Mouse (Mus musculus): Measurements from ENCODE around the gene Cpa2. TPM values are rescaled to one million over a fixed set of nuclear protein-coding genes. Genes with fewer than 3 reads are reported as not detected.

Gene Cpa2
- polyA plus RNA-seq, 1 experiment from 2014 or later = 765 TPM

GRCm38 (mm10) chr6:30591851-30592404 is 50.5 kb downstream of the Cpa2 start:
- no peak overlapping the region for H3K27ac ChIP-seq
- 43% methylated on average over 5 of the region's 5 CpGs for WGBS

GRCm38 (mm10) chr6:30592417-30592974 is 51.1 kb downstream of the Cpa2 start:
- no peak overlapping the region for H3K9ac ChIP-seq

More at GRCm38 (mm10) chr6:30591851-30592404, 50.5 kb downstream of the Cpa2 start:
- no peak overlapping the region for H3K4me2 ChIP-seq
- H3K4me3 ChIP-seq (replicated peaks) = no peak overlapping the region
- H3K4me1 ChIP-seq = 0 out of 2 replicates have a peak, but pooled peaks cover 6% of the 10 kb centered on the region
- H3K36me3 ChIP-seq = no peaks in the 10 kb centered on the region
- H3K27me3 ChIP-seq (replicated peaks) = no peaks in the 10 kb centered on the region
- ATAC-seq (ENCODE audit: insufficient read depth, low FRiP score, low read depth) = no peak
- no peak overlapping the region for H3K9ac ChIP-seq
- H3K9me3 ChIP-seq = no peaks in the 10 kb centered on the region

GRCm38 (mm10) chr6:30594364-30594763 is 53.0 kb downstream of the Cpa2 start:
- Histone ChIP-seq H3K4me2 (no peak overlapping the region), H3K9me3 (no peaks in the 10 kb centered on the region), H3K4me1 (0 out of 2 replicates have a peak, but pooled peaks cover 6% of the 10 kb centered on the region), H3K9ac (no peak overlapping the region), H3K27ac (no peak overlapping the region), H3K36me3 (no peaks in the 10 kb centered on the region), H3K27me3 (replicated peaks) (no peaks in the 10 kb centered on the region), H3K4me3 (replicated peaks) (no peak overlapping the region)
- ATAC-seq (ENCODE audit: insufficient read depth, low FRiP score, low read depth) = no peak
- WGBS = 56% methylated on average over 7 of the region's 7 CpGs

More at GRCm38 (mm10) chr6:30592417-30592974, 51.1 kb downstream of the Cpa2 start:
- Histone ChIP-seq H3K4me2 (no peak overlapping the region), H3K4me3 (replicated peaks) (no peak overlapping the region), H3K4me1 (0 out of 2 replicates have a peak, but pooled peaks cover 6% of the 10 kb centered on the region), H3K36me3 (no peaks in the 10 kb centered on the region), H3K27me3 (replicated peaks) (no peaks in the 10 kb centered on the region), H3K9me3 (no peaks in the 10 kb centered on the region), H3K27ac (no peak overlapping the region)
- no peak for ATAC-seq (ENCODE audit: insufficient read depth, low FRiP score, low read depth)
- 71% methylated on average over 10 of the region's 10 CpGs for WGBS

GRCm38 (mm10) chr6:30596230-30596898 is 55.0 kb downstream of the Cpa2 start:
- H3K4me1 ChIP-seq = 0 out of 2 replicates have a peak, but pooled peaks cover 6% of the 10 kb centered on the region
- no peak overlapping the region for H3K4me3 ChIP-seq (replicated peaks)
- H3K36me3 ChIP-seq = no peaks in the 10 kb centered on the region
- 67% methylated on average over 8 of the region's 8 CpGs for WGBS
- no peak overlapping the region for H3K27ac ChIP-seq
- no peaks in the 10 kb centered on the region for H3K27me3 ChIP-seq (replicated peaks)
- no peak overlapping the region for H3K4me2 ChIP-seq
- no peaks in the 10 kb centered on the region for H3K9me3 ChIP-seq
- no peak overlapping the region for H3K9ac ChIP-seq
- no peak for ATAC-seq (ENCODE audit: insufficient read depth, low FRiP score, low read depth)

GRCm38 (mm10) chr6:30600033-30600432 is 58.7 kb downstream of the Cpa2 start:
- WGBS = 63% methylated on average over 3 of the region's 3 CpGs
- no peak overlapping the region for H3K27ac ChIP-seq

GRCm38 (mm10) chr6:30600995-30601394 is 59.6 kb downstream of the Cpa2 start:
- no peak overlapping the region for H3K9ac ChIP-seq
- H3K9me3 ChIP-seq = no peaks in the 10 kb centered on the region
- H3K4me2 ChIP-seq = no peak overlapping the region
- H3K36me3 ChIP-seq = no peaks in the 10 kb centered on the region
- no peak overlapping the region for H3K27ac ChIP-seq
- H3K4me1 ChIP-seq = 0 out of 2 replicates have a peak, but pooled peaks cover 6% of the 10 kb centered on the region
- WGBS = 88% methylated on average over 1 of the region's 1 CpGs
- no peaks in the 10 kb centered on the region for H3K27me3 ChIP-seq (replicated peaks)
- no peak overlapping the region for H3K4me3 ChIP-seq (replicated peaks)
- no peak for ATAC-seq (ENCODE audit: insufficient read depth, low FRiP score, low read depth)

More at GRCm38 (mm10) chr6:30600033-30600432, 58.7 kb downstream of the Cpa2 start:
- no peaks in the 10 kb centered on the region for H3K27me3 ChIP-seq (replicated peaks)
- no peaks in the 10 kb centered on the region for H3K9me3 ChIP-seq
- no peak overlapping the region for H3K4me2 ChIP-seq
- ATAC-seq (ENCODE audit: insufficient read depth, low FRiP score, low read depth) = no peak
- H3K36me3 ChIP-seq = no peaks in the 10 kb centered on the region
- no peak overlapping the region for H3K4me3 ChIP-seq (replicated peaks)
- 0 out of 2 replicates have a peak, but pooled peaks cover 6% of the 10 kb centered on the region for H3K4me1 ChIP-seq
- no peak overlapping the region for H3K9ac ChIP-seq

GRCm38 (mm10) chr6:30604342-30604867 is 63.0 kb downstream of the Cpa2 start:
- Histone ChIP-seq H3K4me1 (no peaks in the 10 kb centered on the region), H3K36me3 (no peaks in the 10 kb centered on the region), H3K27ac (no peak overlapping the region), H3K9me3 (no peaks in the 10 kb centered on the region), H3K9ac (no peak overlapping the region), H3K4me2 (no peak overlapping the region), H3K4me3 (replicated peaks) (no peak overlapping the region), H3K27me3 (replicated peaks) (no peaks in the 10 kb centered on the region)
- 59% methylated on average over 7 of the region's 7 CpGs for WGBS
- no peak for ATAC-seq (ENCODE audit: insufficient read depth, low FRiP score, low read depth)

GRCm38 (mm10) chr6:30605111-30605510 is 63.7 kb downstream of the Cpa2 start:
- no peak overlapping the region for H3K9ac ChIP-seq
- H3K27ac ChIP-seq = no peak overlapping the region
- no peak overlapping the region for H3K4me3 ChIP-seq (replicated peaks)
- H3K4me1 ChIP-seq = no peaks in the 10 kb centered on the region
- no peak for ATAC-seq (ENCODE audit: insufficient read depth, low FRiP score, low read depth)
- no peaks in the 10 kb centered on the region for H3K27me3 ChIP-seq (replicated peaks)
- no peaks in the 10 kb centered on the region for H3K36me3 ChIP-seq
- H3K4me2 ChIP-seq = no peak overlapping the region
- 82% methylated on average over 4 of the region's 4 CpGs for WGBS
- no peaks in the 10 kb centered on the region for H3K9me3 ChIP-seq

- no peak overlapping the region for H3K27ac ChIP-seq
- no peak overlapping the region for H3K4me3 ChIP-seq (replicated peaks)
- H3K9ac ChIP-seq = no peak overlapping the region
- WGBS = 61% methylated on average over 5 of the region's 5 CpGs
- H3K36me3 ChIP-seq = no peaks in the 10 kb centered on the region
- no peak overlapping the region for H3K4me2 ChIP-seq
- H3K9me3 ChIP-seq = no peaks in the 10 kb centered on the region
- no peak for ATAC-seq (ENCODE audit: insufficient read depth, low FRiP score, low read depth)
- no peaks in the 10 kb centered on the region for H3K4me1 ChIP-seq
- H3K27me3 ChIP-seq (replicated peaks) = no peaks in the 10 kb centered on the region
Measured at GRCm38 (mm10) chr6:30605672-30606071, 64.3 kb downstream of the Cpa2 start.

- H3K4me3 ChIP-seq (replicated peaks) = no peak within 1 kb of the TSS
- H3K27me3 ChIP-seq (replicated peaks) = no peaks in the 10 kb centered on the region
- 93% methylated on average over 7 of the region's 7 CpGs for WGBS
- no peaks in the 10 kb centered on the region for H3K36me3 ChIP-seq
- no peaks in the 10 kb centered on the region for H3K4me1 ChIP-seq
- no peak within 1 kb of the TSS for H3K27ac ChIP-seq
- ATAC-seq (ENCODE audit: insufficient read depth, low FRiP score, low read depth) = no peak
- no peak within 1 kb of the TSS for H3K4me2 ChIP-seq
- no peaks in the 10 kb centered on the region for H3K9me3 ChIP-seq
- H3K9ac ChIP-seq = no peak within 1 kb of the TSS
Measured at GRCm38 (mm10) chr6:30610710-30611109, 69.3 kb downstream of the Cpa2 start, which contains the start of gene Cpa5. Cpa5 (plus strand) TSS chr6:30611010.

GRCm38 (mm10) chr6:30611212-30611611 is 69.8 kb downstream of the Cpa2 start:
- ATAC-seq (ENCODE audit: insufficient read depth, low FRiP score, low read depth) = no peak
- WGBS = 76% methylated on average over 5 of the region's 5 CpGs

More at GRCm38 (mm10) chr6:30611212-30611611, 69.8 kb downstream of the Cpa2 start:
- H3K36me3 ChIP-seq = no peaks in the 10 kb centered on the region
- H3K4me3 ChIP-seq (replicated peaks) = no peak overlapping the region
- H3K9ac ChIP-seq = no peak overlapping the region
- H3K9me3 ChIP-seq = no peaks in the 10 kb centered on the region
- H3K27ac ChIP-seq = no peak overlapping the region
- peaks cover 2% of the 10 kb centered on the region; the same call in 1 of the 2 replicates for H3K4me1 ChIP-seq
- no peaks in the 10 kb centered on the region for H3K27me3 ChIP-seq (replicated peaks)
- H3K4me2 ChIP-seq = no peak overlapping the region

Data from stomach, embryonic 15.5 days (tissue).